Mouse (Mus musculus): ENCODE data around the gene Mfap1b. TPM values are rescaled to one million over a fixed set of nuclear protein-coding genes. Genes with fewer than 3 reads are reported as not detected.
"Not testable (repeated sequence)": the region's sequence is repeated elsewhere in the genome, so short reads cannot be mapped to it uniquely, and the experiment has no call there.

Gene Mfap1b
- total and polyA plus RNA-seq, 3 experiments: 4.3 to 35.0 (median 30.9) TPM

- H3K36me3 ChIP-seq (ENCODE audit: control insufficient read depth, insufficient read depth, low read length): no peaks in the 10 kb centered on the region
- no peak for DNase-seq
- no peaks in the 10 kb centered on the region for H3K4me1 ChIP-seq (ENCODE audit: control insufficient read depth, insufficient read depth, low read length)
- WGBS: 84% methylated on average over 8 of the region's 8 CpGs
- TF ChIP-seq POLR2A (IDR thresholded peaks at IDR 0.05; ENCODE audit: insufficient read depth, low read depth, low read length) (no peak), CTCF (IDR thresholded peaks at IDR 0.05) (no peak), EP300 (IDR thresholded peaks at IDR 0.05; ENCODE audit: insufficient read depth, low read depth, low read length) (no peak)
- no peak overlapping the region for H3K27ac ChIP-seq
- H3K27me3 ChIP-seq (ENCODE audit: control insufficient read depth, insufficient read depth, low read length): no peaks in the 10 kb centered on the region
- H3K4me3 ChIP-seq: no peak overlapping the region
- H3K9ac ChIP-seq (ENCODE audit: low read depth, low read length): no peak overlapping the region
- H3K79me2 ChIP-seq (replicated peaks; ENCODE audit: control insufficient read depth, insufficient read depth, low read length): no peaks in the 10 kb centered on the region
- intact Hi-C loops (cut with DNase I): no loop called here
These were observed 9.7 kb upstream of the Mfap1b start for GRCm38 (mm10) chr2:121483576-121483975.

- H3K27ac ChIP-seq; DNase-seq; H3K79me2 ChIP-seq (replicated peaks; ENCODE audit: control insufficient read depth, insufficient read depth, low read length); intact Hi-C loops (cut with DNase I); H3K27me3 ChIP-seq (ENCODE audit: control insufficient read depth, insufficient read depth, low read length); H3K4me3 ChIP-seq; H3K9ac ChIP-seq (ENCODE audit: low read depth, low read length); H3K36me3 ChIP-seq (ENCODE audit: control insufficient read depth, insufficient read depth, low read length); H3K4me1 ChIP-seq (ENCODE audit: control insufficient read depth, insufficient read depth, low read length): not testable (repeated sequence)
- 78% methylated on average over 13 of the region's 13 CpGs for WGBS
These were observed 7.0 kb upstream of the Mfap1b start for GRCm38 (mm10) chr2:121480916-121481315.

- intact Hi-C loops (cut with DNase I): no loop called here
- TF ChIP-seq EP300 (IDR thresholded peaks at IDR 0.05; ENCODE audit: insufficient read depth, low read depth, low read length) (no peak), CTCF (IDR thresholded peaks at IDR 0.05) (peak; percentile 77)
- H3K4me3 ChIP-seq: no peak overlapping the region
- no peaks in the 10 kb centered on the region for H3K27me3 ChIP-seq (ENCODE audit: control insufficient read depth, insufficient read depth, low read length)
- H3K9ac ChIP-seq (ENCODE audit: low read depth, low read length): no peak overlapping the region
- no peaks in the 10 kb centered on the region for H3K4me1 ChIP-seq (ENCODE audit: control insufficient read depth, insufficient read depth, low read length)
- H3K27ac ChIP-seq: no peak overlapping the region
- WGBS: 63% methylated on average over 3 of the region's 3 CpGs
- peak in 1 of 2 experiments; percentile 23 for DNase-seq
- no peaks in the 10 kb centered on the region for H3K79me2 ChIP-seq (replicated peaks; ENCODE audit: control insufficient read depth, insufficient read depth, low read length)
- H3K36me3 ChIP-seq (ENCODE audit: control insufficient read depth, insufficient read depth, low read length): no peaks in the 10 kb centered on the region
These were observed 6.6 kb upstream of the Mfap1b start for GRCm38 (mm10) chr2:121480498-121480897.

- H3K36me3 ChIP-seq (ENCODE audit: control insufficient read depth, insufficient read depth, low read length): no peaks in the 10 kb centered on the region
- H3K79me2 ChIP-seq (replicated peaks; ENCODE audit: control insufficient read depth, insufficient read depth, low read length): no peaks in the 10 kb centered on the region
- H3K27me3 ChIP-seq (ENCODE audit: control insufficient read depth, insufficient read depth, low read length): no peaks in the 10 kb centered on the region
- no peak for DNase-seq
- no peak overlapping the region for H3K27ac ChIP-seq
- TF ChIP-seq CTCF (IDR thresholded peaks at IDR 0.05): no peak
- no peak for TF ChIP-seq POLR2A (IDR thresholded peaks at IDR 0.05; ENCODE audit: insufficient read depth, low read depth, low read length)
- no peak for TF ChIP-seq EP300 (IDR thresholded peaks at IDR 0.05; ENCODE audit: insufficient read depth, low read depth, low read length)
- intact Hi-C loops (cut with DNase I): loop anchor here (2.0 kb wide), 1 partner anchor 31 kb away; no protein-coding TSS in a partner anchor
- WGBS: 89% methylated on average over 3 of the region's 3 CpGs
- no peak overlapping the region for H3K9ac ChIP-seq (ENCODE audit: low read depth, low read length)
- no peaks in the 10 kb centered on the region for H3K4me1 ChIP-seq (ENCODE audit: control insufficient read depth, insufficient read depth, low read length)
- no peak overlapping the region for H3K4me3 ChIP-seq
These were observed 3.8 kb upstream of the Mfap1b start for GRCm38 (mm10) chr2:121477491-121478266.

- H3K4me1 ChIP-seq (ENCODE audit: control insufficient read depth, insufficient read depth, low read length); H3K36me3 ChIP-seq (ENCODE audit: control insufficient read depth, insufficient read depth, low read length); DNase-seq; H3K27ac ChIP-seq; H3K79me2 ChIP-seq (replicated peaks; ENCODE audit: control insufficient read depth, insufficient read depth, low read length); H3K27me3 ChIP-seq (ENCODE audit: control insufficient read depth, insufficient read depth, low read length); H3K4me3 ChIP-seq; intact Hi-C loops (cut with DNase I); H3K9ac ChIP-seq (ENCODE audit: low read depth, low read length): not testable (repeated sequence)
- 93% methylated on average over 2 of the region's 2 CpGs for WGBS
These were observed 1.4 kb upstream of the Mfap1b start for GRCm38 (mm10) chr2:121475306-121475705.

- Histone ChIP-seq H3K27ac (peak overlapping the region; percentile 68), H3K4me1 (ENCODE audit: control insufficient read depth, insufficient read depth, low read length) (no peaks in the 10 kb centered on the region), H3K36me3 (ENCODE audit: control insufficient read depth, insufficient read depth, low read length) (peaks cover 3% of the 10 kb centered on the region; the same call in 1 of the 2 replicates), H3K27me3 (ENCODE audit: control insufficient read depth, insufficient read depth, low read length) (no peaks in the 10 kb centered on the region), H3K79me2 (replicated peaks; ENCODE audit: control insufficient read depth, insufficient read depth, low read length) (no peaks in the 10 kb centered on the region; the same call in 1 of the 2 replicates), H3K4me3 (peak overlapping the region; percentile 67), H3K9ac (ENCODE audit: low read depth, low read length) (peak overlapping the region; percentile 44; the same call in 1 of the 2 replicates)
- intact Hi-C loops (cut with DNase I): loop anchor here (1.0 kb wide), 1 partner anchor 33 kb away; no protein-coding TSS in a partner anchor
- DNase-seq: peak in 1 of 2 experiments; percentile 20
- 24% methylated on average over 8 of the region's 8 CpGs for WGBS
- TF ChIP-seq EP300 (IDR thresholded peaks at IDR 0.05; ENCODE audit: insufficient read depth, low read depth, low read length): no peak
- no peak for TF ChIP-seq CTCF (IDR thresholded peaks at IDR 0.05)
- TF ChIP-seq POLR2A (IDR thresholded peaks at IDR 0.05; ENCODE audit: insufficient read depth, low read depth, low read length): no peak
These were observed 291 bp upstream of the Mfap1b start for GRCm38 (mm10) chr2:121474180-121474535.

- H3K9ac ChIP-seq (ENCODE audit: low read depth, low read length); DNase-seq; H3K36me3 ChIP-seq (ENCODE audit: control insufficient read depth, insufficient read depth, low read length); H3K27ac ChIP-seq; H3K4me1 ChIP-seq (ENCODE audit: control insufficient read depth, insufficient read depth, low read length); intact Hi-C loops (cut with DNase I); H3K27me3 ChIP-seq (ENCODE audit: control insufficient read depth, insufficient read depth, low read length); H3K79me2 ChIP-seq (replicated peaks; ENCODE audit: control insufficient read depth, insufficient read depth, low read length): not testable (repeated sequence)
- 98% methylated on average over 3 of the region's 3 CpGs for WGBS
- H3K4me3 ChIP-seq: peak overlapping the region; percentile 67
These were observed 1.1 kb downstream of the Mfap1b start for GRCm38 (mm10) chr2:121472783-121473182.

GRCm38 (mm10) chr2:121468982-121469381, 4.9 kb downstream of the Mfap1b start:
- H3K27ac ChIP-seq; H3K79me2 ChIP-seq (replicated peaks; ENCODE audit: control insufficient read depth, insufficient read depth, low read length); H3K4me1 ChIP-seq (ENCODE audit: control insufficient read depth, insufficient read depth, low read length); H3K27me3 ChIP-seq (ENCODE audit: control insufficient read depth, insufficient read depth, low read length); intact Hi-C loops (cut with DNase I); H3K4me3 ChIP-seq; H3K36me3 ChIP-seq (ENCODE audit: control insufficient read depth, insufficient read depth, low read length); H3K9ac ChIP-seq (ENCODE audit: low read depth, low read length); DNase-seq: not testable (repeated sequence)
- 86% methylated on average over 1 of the region's 6 CpGs for WGBS
